Mouse (Mus musculus) liver, embryonic 14.5 days (tissue): Measurements from ENCODE around the gene Ccdc8. TPM values are rescaled to one million over a fixed set of nuclear protein-coding genes. Genes with fewer than 3 reads are reported as not detected.

ENCODE experiments used
- ATAC-seq: fragments of 200-750 bp; cut with Nextera tagmentation; 2 replicates; pipeline ENCODE4 v1.8.0; 2017; ENCODE audit warnings: moderate number of reproducible peaks, mild to moderate bottlenecking, moderate library complexity; ENCODE audit not compliant: insufficient read depth
- DNase-seq, 3 experiments: peaks; one replicate each; pipeline ENCODE4 v3.0.0-alpha.2; 2012 to 2013; ENCODE audit warnings: low read depth in 3 of 3, low spot score in 3 of 3
- H3K27ac ChIP-seq: fragments of 300-500 bp; sonication (generic); 2 replicates; pipeline ENCODE4 v1.5.1; 2014; ENCODE audit warnings: moderate library complexity, mild to moderate bottlenecking, control low read depth, inconsistent platforms
- H3K27me3 ChIP-seq: fragments of 300-500 bp; sonication (generic); 2 replicates; pipeline ENCODE4 v1.6.1; 2014; ENCODE audit warnings: mild to moderate bottlenecking, low read length, moderate library complexity; ENCODE audit not compliant: control insufficient read depth, insufficient read depth
- H3K36me3 ChIP-seq: fragments of 300-500 bp; sonication (generic); replicated peaks from 2 replicates; pipeline ENCODE4 v1.6.1; 2014; ENCODE audit warnings: low read depth; ENCODE audit not compliant: control insufficient read depth, insufficient read depth
- H3K4me1 ChIP-seq, 2 experiments: fragments of 200-500 bp in 1 of 2; fragments of 300-500 bp in 1 of 2; sonication (generic) in 1 of 2; replicated peaks; 2 replicates each; pipeline ENCODE4 v1.6.1; 2012 to 2014; ENCODE audit warnings: antibody characterized with exemption in 1 of 2, inconsistent platforms in 1 of 2, low read length in 1 of 2; ENCODE audit not compliant: control insufficient read depth in 2 of 2, insufficient read depth in 2 of 2
- H3K4me2 ChIP-seq: fragments of 300-500 bp; sonication (generic); 2 replicates; pipeline ENCODE4 v1.6.1; 2014; ENCODE audit warnings: low read depth, mild to moderate bottlenecking, control low read depth, moderate library complexity
- H3K4me3 ChIP-seq, 2 experiments: fragments of 200-500 bp in 1 of 2; fragments of 300-500 bp in 1 of 2; sonication (generic) in 1 of 2; 2 replicates each; pipeline ENCODE4 v1.5.1; 2012 to 2014; ENCODE audit warnings: low read depth in 2 of 2, low read length in 2 of 2, mild to moderate bottlenecking in 2 of 2, control low read depth in 1 of 2, inconsistent platforms in 1 of 2, moderate library complexity in 1 of 2; ENCODE audit not compliant: insufficient read depth in 1 of 2
- H3K9ac ChIP-seq: fragments of 300-500 bp; sonication (generic); replicated peaks from 2 replicates; pipeline ENCODE4 v1.6.1; 2014; ENCODE audit warnings: mild to moderate bottlenecking, control low read depth, moderate library complexity
- H3K9me3 ChIP-seq: fragments of 300-500 bp; sonication (generic); 2 replicates; pipeline ENCODE4 v1.6.1; 2016; ENCODE audit warnings: low read length, mixed read lengths; ENCODE audit not compliant: control insufficient read depth
- CTCF ChIP-seq: IDR thresholded peaks from 2 replicates; pipeline ENCODE4 v1.5.1; 2016; ENCODE audit warnings: antibody characterized with exemption, low read depth, control low read depth
- EP300 ChIP-seq: IDR thresholded peaks from 2 replicates; pipeline ENCODE4 v1.6.1; 2016; ENCODE audit warnings: antibody characterized with exemption, low read depth
- WGBS: fragments of 180-500 bp; shearing (Covaris S2); extraction: QIAGEN DNeasy Blood & Tissue Kit; methylation state at CpG from one replicate; pipeline ENCODE4 v1.1.7; 2014; ENCODE audit not compliant: insufficient replicate concordance; 5-methylcytosine and 5-hydroxymethylcytosine counted together
- polyA plus RNA-seq, 2 experiments: library from polyadenylated mRNA; depleted of rRNA in 1 of 2; stranded (reverse) in 1 of 2; unstranded in 1 of 2; fragments of >200 nt; fragmentation: Nextera tagmentation in 1 of 2; extraction: Ambion mirVana in 1 of 2; gene quantifications; 2 replicates each; pipeline versions ENCODE4 v1.2.1 to v1.2.3; 2012 to 2014

Gene Ccdc8
- polyA plus RNA-seq (2012; rRNA removed): 2.0 and 2.7 TPM in 2 replicates
- 1.5 and 2.3 TPM in 2 replicates for polyA plus RNA-seq (2014; fragmentation: Nextera tagmentation; extraction: Ambion mirVana)

GRCm38 (mm10) chr7:16992451-16992807 is at the start of gene Ccdc8:
TSS of gene Ccdc8 (plus strand) at chr7:16992708.
- TF ChIP-seq EP300 (no peak), CTCF (no peak)
- 80% methylated on average over 5 of the region's 5 CpGs for WGBS
- Histone ChIP-seq H3K4me2 (peak within 1 kb of the TSS; percentile 66), H3K27ac (no peak within 1 kb of the TSS), H3K36me3 (no peaks in the 10 kb centered on the region), H3K27me3 (peaks cover 2% of the 10 kb centered on the region; the same call in 1 of the 2 replicates), H3K4me1 (peaks cover 0 to 22% of the 10 kb centered on the region in 2 experiments; a peak in 3 of 4 replicates), H3K9me3 (no peaks in the 10 kb centered on the region), H3K4me3 (peak within 1 kb of the TSS; percentile 55 to 70; a peak in 2 of 4 replicates), H3K9ac (no peak within 1 kb of the TSS; the same call in 1 of the 2 replicates)
- ATAC-seq (no peak), DNase-seq (no peak)

DNA sequence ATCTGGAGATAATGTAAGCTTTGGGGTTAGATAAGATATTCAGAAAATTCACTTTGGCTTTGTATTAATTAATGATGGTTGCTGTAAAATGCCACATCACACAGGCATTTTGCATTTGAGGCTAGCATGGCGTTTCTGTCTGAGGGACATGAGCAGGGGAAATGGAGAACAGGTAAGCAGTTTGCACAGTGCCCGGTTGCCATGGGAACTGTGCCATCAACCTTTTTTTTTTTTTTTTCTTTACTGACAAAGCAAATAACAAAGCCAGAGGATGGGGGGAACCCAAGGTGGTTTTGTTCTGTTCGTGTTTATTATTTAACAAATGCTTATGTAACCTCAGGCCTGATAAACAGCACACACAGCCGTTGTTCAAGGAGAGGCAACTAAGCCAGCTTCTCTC is 49.6 kb upstream of the Ccdc8 start:
- H3K36me3 ChIP-seq: no peaks in the 10 kb centered on the region
- H3K27ac ChIP-seq: no peak overlapping the region
- H3K4me2 ChIP-seq: no peak overlapping the region
- ATAC-seq (no peak), DNase-seq (no peak)
- WGBS: 43% methylated on average over 4 of the region's 4 CpGs
- TF ChIP-seq CTCF: no peak
- TF ChIP-seq EP300: no peak
- H3K27me3 ChIP-seq: peaks cover 48% of the 10 kb centered on the region
- no peaks in the 10 kb centered on the region for H3K9me3 ChIP-seq
- H3K4me1 ChIP-seq: no peaks in the 10 kb centered on the region
- no peak overlapping the region for H3K9ac ChIP-seq
- H3K4me3 ChIP-seq: no peak overlapping the region

DNA sequence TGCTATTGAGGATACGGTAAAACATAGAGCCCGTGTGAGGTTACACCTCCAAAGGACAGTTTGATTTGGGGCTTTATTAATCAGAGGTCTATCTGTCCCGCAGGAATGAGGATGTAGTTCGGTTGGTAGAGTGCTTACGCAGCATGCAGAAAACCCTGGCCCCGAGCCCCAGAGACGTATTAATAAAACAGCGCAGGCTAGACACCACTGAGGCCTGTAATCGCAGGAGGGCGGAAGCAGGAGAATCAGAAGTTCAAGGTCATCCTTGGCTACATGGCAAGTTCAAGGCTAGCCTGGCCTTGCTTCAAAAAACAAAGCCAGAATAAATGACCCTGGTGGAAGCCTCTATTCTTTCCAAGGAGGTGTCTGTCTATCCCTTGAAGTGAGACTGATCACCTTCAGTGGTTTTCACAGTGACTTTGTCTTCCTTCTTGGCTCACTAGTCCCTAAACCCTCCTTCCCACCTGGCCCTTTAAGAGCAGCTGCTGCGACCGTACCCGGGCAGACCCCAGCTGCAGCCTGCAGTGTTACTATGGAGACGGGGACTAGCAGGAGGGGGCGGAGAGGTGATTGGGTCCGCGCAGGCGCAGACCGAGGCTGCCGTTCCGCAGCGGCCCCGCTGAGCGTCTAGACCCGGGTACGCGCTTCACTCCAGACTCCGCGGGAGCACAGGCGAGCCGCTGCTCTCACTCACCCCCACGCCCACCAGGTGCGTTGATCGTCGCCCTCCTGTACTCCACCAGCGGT is 48.3 kb upstream of the Ccdc8 start, which contains the start of gene Pnmal2:
Pnmal2 (plus strand) TSS at position 622 of the 747 bp plus-strand sequence.
- no peaks in the 10 kb centered on the region for H3K36me3 ChIP-seq
- H3K9me3 ChIP-seq: no peaks in the 10 kb centered on the region
- H3K27me3 ChIP-seq: peaks cover 61% of the 10 kb centered on the region
- no peak within 1 kb of the TSS for H3K9ac ChIP-seq
- no peak within 1 kb of the TSS for H3K27ac ChIP-seq
- no peak for TF ChIP-seq EP300
- no peak for TF ChIP-seq CTCF
- peak within 1 kb of the TSS; percentile 56 for H3K4me2 ChIP-seq
- 0 out of 2 replicates have a peak, but pooled peaks have one; percentile 37 for ATAC-seq
- H3K4me3 ChIP-seq: peak within 1 kb of the TSS; percentile 26 to 38
- 16% methylated on average over 36 of the region's 36 CpGs for WGBS
- DNase-seq: no peak
- no peaks in the 10 kb centered on the region for H3K4me1 ChIP-seq

DNA sequence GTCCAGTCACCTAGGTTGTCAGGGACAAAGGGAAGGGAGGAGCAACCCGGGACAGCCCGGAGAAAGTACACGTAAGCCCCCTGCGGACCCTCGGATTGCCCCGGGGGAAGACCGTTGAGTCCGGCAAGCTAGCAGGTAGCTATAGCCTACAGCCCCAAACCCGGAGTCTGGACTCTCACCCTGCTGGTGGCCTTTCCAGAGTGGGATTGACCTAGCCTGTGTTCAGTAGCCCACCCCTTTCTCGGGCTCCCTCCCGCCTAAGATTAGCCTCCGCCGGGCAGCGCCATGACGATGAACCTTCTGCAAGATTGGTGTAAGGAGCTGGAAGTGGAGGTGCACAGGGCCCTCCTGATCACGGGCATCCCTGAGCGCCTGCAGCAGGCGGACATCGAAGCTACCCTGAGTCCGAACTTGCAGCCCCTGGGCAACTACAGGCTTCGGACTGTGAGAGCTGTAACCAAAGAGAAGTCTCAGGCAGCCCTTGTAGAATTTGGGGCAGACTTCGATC is 47.6 kb upstream of the Ccdc8 start:
- no peak for DNase-seq
- ATAC-seq: no peak
- Histone ChIP-seq H3K36me3 (no peaks in the 10 kb centered on the region), H3K4me3 (peak overlapping the region; percentile 26 to 38), H3K4me2 (peak overlapping the region; percentile 56), H3K27ac (no peak overlapping the region), H3K9ac (no peak overlapping the region), H3K4me1 (no peaks in the 10 kb centered on the region), H3K27me3 (peaks cover 67% of the 10 kb centered on the region), H3K9me3 (no peaks in the 10 kb centered on the region)
- 6% methylated on average over 22 of the region's 22 CpGs for WGBS
- no peak for TF ChIP-seq CTCF
- TF ChIP-seq EP300: no peak

DNA sequence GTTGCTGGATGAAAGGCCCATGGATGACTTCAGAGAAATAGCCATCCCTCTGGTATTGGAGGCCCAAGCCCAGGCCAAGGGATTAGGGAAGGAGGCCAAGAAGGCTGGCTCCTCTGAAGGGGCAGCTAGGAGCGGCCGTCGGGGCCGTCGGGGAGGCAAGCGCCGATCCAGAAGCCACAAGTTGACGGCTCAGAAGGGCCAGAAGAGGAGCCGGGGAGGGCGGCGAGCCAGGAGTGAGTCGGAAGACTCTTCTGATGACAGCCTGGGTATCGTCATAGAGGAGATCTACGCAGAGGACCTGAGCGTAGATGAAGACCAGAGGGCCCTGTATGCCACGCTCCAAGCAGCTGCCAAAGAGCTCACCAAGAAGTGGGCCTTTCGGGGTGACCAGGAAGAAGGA is 47.1 kb upstream of the Ccdc8 start:
- H3K9me3 ChIP-seq: no peaks in the 10 kb centered on the region
- H3K36me3 ChIP-seq: no peaks in the 10 kb centered on the region
- H3K4me2 ChIP-seq: no peak overlapping the region
- peaks cover 67% of the 10 kb centered on the region for H3K27me3 ChIP-seq
- no peak overlapping the region for H3K27ac ChIP-seq
- TF ChIP-seq EP300 (no peak), CTCF (no peak)
- H3K9ac ChIP-seq: no peak overlapping the region
- no peak for ATAC-seq
- no peaks in the 10 kb centered on the region for H3K4me1 ChIP-seq
- WGBS: 7% methylated on average over 17 of the region's 17 CpGs
- 0 out of 4 replicates have a peak overlapping the region, but pooled peaks of 1 of the 2 experiments have one; percentile 38 for H3K4me3 ChIP-seq
- no peak for DNase-seq
